Mouse (Mus musculus) megakaryocyte progenitor cell, adult 5-6 weeks (primary cell): Measurements from ENCODE around the gene Hist4h4. TPM values are rescaled to one million over a fixed set of nuclear protein-coding genes. Genes with fewer than 3 reads are reported as not detected.

Experiments used
- ATAC-seq: replicated peaks from 2 replicates; pipeline ENCODE4 v1.8.0; 2016; ENCODE audit warnings: mild to moderate bottlenecking, moderate TSS enrichment, inconsistent platforms; ENCODE audit not compliant: poor library complexity
- total RNA-seq, 2 experiments: library from RNA; stranded (forward) in 1 of 2; stranded (reverse) in 1 of 2; fragments of 157-497, 149-512 nt in 1 of 2; fragments of 200-1000 nt in 1 of 2; gene quantifications; 2 replicates each; pipeline versions ENCODE4 v1.2.3 to v1.2.4; 2015 to 2017

Hist4h4 gene
- 16.6 and 20.5 TPM in 2 replicates for total RNA-seq (2015)
- 38.8 and 46.4 TPM in 2 replicates for total RNA-seq (2017)

DNA sequence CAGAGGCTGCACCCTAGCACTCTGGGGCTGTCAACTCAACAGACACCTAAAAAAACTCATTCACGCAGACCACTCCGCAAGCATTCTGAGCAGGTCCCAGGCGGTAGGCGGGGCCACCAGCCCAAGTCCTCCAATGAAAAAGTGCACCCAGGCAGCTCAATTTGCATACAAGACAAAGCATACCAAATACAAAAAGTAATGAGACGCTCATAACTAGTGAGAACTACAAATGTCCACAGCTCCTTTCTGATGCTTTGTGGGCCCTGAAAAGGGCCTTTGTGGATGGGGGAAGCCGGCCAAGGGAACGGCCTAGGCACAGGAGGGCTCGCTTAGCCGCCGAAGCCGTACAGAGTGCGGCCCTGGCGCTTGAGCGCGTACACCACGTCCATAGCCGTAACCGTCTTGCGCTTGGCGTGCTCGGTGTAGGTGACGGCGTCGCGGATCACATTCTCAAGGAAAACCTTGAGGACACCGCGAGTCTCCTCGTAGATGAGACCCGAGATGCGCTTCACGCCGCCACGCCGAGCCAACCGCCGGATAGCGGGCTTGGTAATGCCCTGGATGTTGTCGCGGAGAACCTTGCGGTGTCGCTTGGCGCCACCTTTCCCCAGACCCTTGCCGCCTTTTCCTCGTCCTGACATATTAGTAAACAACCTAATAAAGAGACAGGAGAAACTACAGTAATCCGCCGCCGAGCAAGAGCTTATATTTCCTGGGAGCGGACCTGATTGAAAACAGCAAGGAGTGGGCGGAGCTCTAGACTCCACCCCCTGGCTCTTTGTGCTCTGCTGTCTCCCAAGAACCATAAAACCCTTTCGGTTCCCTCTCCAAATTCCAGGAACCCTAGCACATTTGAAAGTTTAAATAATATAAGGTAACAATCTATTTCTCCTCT is at the start of gene Hist4h4:
Gene Hist4h4 (minus strand): TSS at position 677 of the 895 bp plus-strand sequence.
- peak; percentile 56 for ATAC-seq

GRCm38 (mm10) chr6:136852762-136853161 is 48.5 kb upstream of the Hist4h4 start:
- ATAC-seq, result no peak

DNA sequence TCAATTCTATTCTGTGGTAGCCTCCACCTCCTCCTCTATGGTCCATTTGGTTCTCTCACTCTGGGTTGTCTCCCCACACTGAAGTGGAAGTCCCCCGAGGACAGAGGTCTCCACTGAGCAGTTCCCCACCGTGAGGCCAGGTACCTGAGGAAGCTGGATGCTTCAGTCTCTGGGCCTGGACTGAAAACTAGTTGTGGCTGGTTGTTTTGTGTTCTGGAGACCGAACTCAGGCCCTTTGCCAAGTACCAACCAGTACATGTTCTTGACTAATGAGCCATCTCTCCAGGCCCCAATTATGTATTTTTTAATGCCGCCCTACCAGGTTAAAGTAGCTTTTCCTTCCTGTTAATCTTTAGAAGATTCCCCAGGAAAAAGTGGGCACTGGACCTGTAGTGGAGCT is 48.1 kb upstream of the Hist4h4 start:
- ATAC-seq, result no peak

- no peak for ATAC-seq
These were observed 46.1 kb upstream of the Hist4h4 start for GRCm38 (mm10) chr6:136850267-136850666.

- ATAC-seq, result no peak; the same call in 1 of the 2 replicates
These were observed 44.8 kb upstream of the Hist4h4 start for GRCm38 (mm10) chr6:136848971-136849370.

GRCm38 (mm10) chr6:136848399-136848798 is 44.2 kb upstream of the Hist4h4 start:
- peak; percentile 71 for ATAC-seq

DNA sequence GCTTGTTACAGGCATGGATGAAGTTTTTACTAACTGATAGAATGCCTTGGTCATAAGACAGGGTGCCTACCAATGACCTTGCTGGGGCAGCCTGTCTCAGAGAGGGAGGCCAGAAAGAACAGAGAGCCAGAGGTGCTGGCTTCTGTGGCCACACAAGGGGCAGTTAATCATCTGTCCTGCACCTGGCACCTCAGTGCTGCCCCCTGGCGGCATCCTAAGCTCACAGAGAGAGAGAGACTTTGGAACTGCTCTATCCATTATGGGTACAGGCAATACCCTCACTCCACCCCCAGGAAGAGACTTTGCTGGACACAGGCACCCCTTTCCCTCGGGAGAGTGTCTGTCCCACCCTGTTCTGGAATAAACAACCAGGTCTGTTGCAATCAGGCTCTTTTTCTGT is 43.6 kb upstream of the Hist4h4 start:
- peak; percentile 80 for ATAC-seq

DNA sequence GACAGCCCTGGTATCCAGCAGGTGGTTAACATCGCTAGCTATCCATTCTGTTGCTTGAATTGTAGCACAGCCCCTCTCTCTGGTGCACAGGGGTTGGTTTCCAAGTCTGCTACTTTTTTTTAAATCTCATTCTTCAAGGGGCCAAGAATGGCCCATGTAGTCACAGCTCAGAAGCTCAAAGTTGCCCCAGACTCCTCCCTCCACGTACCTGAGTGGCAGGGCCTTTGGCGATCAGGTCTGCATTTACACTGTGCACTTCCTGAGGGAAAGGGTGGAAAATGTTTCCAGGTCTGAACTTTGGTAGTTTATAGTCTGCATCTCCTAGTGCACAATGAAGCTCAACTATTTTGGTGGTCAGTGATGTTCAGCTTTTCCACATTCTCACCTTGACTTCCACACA is 43.1 kb upstream of the Hist4h4 start:
- no peak for ATAC-seq

GRCm38 (mm10) chr6:136845706-136846480 is 41.7 kb upstream of the Hist4h4 start:
- no peak for ATAC-seq

DNA sequence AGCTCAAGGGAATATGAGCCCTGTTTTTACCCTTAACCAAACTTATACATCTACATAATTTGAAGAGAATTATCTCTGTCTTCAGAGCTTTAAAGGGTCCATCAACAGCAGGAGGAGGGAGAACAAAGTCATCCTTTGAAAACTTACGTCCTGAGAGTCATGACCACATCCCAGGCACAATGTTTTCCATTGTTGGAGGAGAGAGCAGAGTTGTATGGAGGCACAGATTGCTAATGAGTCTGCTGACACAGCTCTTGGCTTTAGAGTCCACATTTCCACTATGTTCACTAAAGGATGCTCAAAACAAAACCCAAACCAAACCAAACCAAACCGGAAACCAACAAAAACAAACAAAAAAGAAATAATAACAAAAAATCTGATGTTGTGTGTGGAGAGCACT is 40.7 kb upstream of the Hist4h4 start:
- ATAC-seq, result no peak

- no peak for ATAC-seq
These were observed 33.1 kb upstream of the Hist4h4 start for GRCm38 (mm10) chr6:136837323-136837722.

GRCm38 (mm10) chr6:136835352-136835751 is 31.1 kb upstream of the Hist4h4 start, which contains the start of gene Smco3:
Gene Smco3, minus strand, starts transcription at chr6:136835452.
- ATAC-seq, result no peak

DNA sequence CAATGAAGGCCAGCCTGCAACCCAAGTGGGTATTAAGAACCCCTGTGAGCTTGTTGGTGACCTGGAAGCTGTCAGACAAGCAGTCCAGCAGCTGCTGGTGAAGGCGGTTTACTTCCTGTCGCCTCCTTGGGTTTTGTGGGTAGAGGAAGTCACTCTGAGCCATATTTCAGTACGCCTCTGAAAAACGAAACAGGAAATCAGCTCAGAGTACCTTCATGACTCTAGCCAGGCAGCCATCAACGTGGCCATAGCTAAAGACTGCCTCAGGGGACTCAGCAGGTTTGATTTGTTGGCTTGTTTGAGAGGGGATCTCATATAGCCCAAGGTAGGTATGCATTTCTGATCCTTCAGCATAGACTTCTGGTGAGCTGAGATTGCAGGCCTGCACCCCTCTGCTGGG is 27.5 kb upstream of the Hist4h4 start:
- ATAC-seq, result peak; percentile 21; the same call in 1 of the 2 replicates

DNA sequence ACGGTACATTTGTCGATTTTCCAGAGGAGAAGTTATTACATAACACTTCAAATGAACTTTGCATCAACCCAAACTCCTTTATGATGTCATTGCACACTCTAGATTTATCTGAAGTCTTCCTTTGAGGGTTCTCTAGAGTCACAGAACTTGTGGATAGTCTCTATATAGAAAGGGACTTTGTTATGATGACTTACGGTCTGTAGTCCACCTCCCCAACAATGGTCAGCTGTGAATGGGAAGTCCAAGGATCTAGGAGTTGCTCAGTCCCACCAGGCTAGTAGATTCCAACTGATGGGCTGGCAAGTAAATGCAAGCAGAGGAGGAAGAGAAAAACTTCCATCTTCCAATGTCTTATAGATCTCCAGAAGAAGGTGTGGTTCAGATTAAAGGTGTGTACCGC is 24.5 kb upstream of the Hist4h4 start:
- no peak for ATAC-seq

GRCm38 (mm10) chr6:136827881-136828561 is 23.8 kb upstream of the Hist4h4 start, which contains the start of gene Wbp11:
Gene Wbp11, minus strand, starts transcription at chr6:136828233.
- peak; percentile 96 for ATAC-seq

DNA sequence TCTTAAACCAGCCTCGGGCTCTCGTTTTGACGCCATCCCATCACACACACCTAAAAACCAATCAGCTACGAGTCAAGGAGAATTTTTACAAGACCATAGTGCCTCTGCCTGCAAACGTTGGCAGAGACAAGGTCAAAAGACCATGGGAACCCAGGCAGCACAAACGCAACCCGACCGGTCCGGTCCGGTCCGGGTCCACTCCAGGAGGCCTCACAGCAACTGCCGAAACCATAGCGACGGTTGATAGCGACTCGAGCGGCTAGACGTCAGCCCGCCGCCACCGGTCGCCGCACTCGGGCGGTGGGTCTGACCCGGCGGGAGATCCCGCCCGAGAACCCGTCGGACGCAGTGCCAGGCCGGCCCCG is 23.3 kb upstream of the Hist4h4 start, which contains the start of gene BC049715:
Gene BC049715 (plus strand): TSS at position 111 of the 365 bp plus-strand sequence.
- peak; percentile 15 for ATAC-seq

DNA sequence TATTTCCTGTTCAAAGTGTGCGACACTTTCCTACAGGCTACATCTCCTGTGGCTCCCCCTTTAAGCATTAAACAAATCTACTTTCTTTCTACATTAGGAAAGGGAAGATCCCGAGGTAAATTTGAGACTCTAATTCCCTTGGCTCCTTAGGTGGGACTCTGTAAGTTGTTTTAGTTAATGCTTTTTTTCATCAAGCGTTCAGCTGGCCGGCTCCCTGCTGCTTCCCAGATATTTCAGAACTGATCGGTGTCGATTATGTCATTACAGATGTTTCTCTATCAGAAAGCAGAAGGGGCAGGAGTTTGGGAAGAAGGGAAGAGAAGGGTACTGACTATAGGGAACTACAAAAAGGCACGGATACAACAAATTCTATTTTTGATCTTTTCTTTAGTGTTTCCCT is 22.9 kb upstream of the Hist4h4 start:
- ATAC-seq, result no peak

DNA sequence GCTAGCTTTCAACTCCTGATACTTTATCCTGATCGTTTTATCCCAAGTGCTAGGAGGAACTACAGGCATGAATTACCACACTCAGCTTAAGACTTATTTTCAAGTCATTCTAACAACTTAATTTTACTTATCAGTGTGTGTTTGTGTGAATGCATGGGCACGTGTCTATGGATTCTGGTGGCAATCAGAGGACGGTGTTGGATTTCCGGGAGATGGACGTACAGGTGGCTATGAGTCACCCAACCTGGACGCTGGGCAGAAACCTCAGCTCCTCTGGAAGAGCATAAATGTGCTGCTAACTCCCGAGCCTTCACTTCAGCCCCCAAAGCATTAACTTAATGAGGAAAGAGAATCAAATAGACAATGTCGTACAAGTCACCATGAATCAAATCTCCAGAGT is 20.8 kb upstream of the Hist4h4 start:
- ATAC-seq, result no peak

- ATAC-seq, result no peak
These were observed 16.9 kb upstream of the Hist4h4 start for GRCm38 (mm10) chr6:136821086-136821485.

GRCm38 (mm10) chr6:136820381-136820780 is 16.2 kb upstream of the Hist4h4 start:
- 0 out of 2 replicates have a peak, but pooled peaks have one; percentile 20 for ATAC-seq

- ATAC-seq, result no peak
These were observed 13.3 kb upstream of the Hist4h4 start for GRCm38 (mm10) chr6:136817549-136817948.
